Mouse (Mus musculus) MEL (cell line): ENCODE results near the gene Pip4k2c. TPM values are rescaled to one million over a fixed set of nuclear protein-coding genes. Genes with fewer than 3 reads are reported as not detected.

Source experiments
- DNase-seq: peaks from one replicate; pipeline ENCODE4 v3.0.0; 2011; ENCODE audit warnings: low read depth, low spot score
- H3K27ac ChIP-seq: 2 replicates; pipeline ENCODE4 v1.5.1; 2012; ENCODE audit warnings: low read depth, mild to moderate bottlenecking, control low read depth, low read length, moderate library complexity; ENCODE audit not compliant: control insufficient read depth
- H3K27me3 ChIP-seq, 2 experiments: fragments of 150-350 bp in 1 of 2; sonication (generic) in 1 of 2; 2 replicates each; pipeline ENCODE4 v1.6.1; 2012; ENCODE audit warnings: low read length in 2 of 2, mild to moderate bottlenecking in 2 of 2, improper control_type of control experiment in 1 of 2, moderate library complexity in 1 of 2; ENCODE audit not compliant: insufficient read depth in 2 of 2, control insufficient read depth in 1 of 2
- H3K36me3 ChIP-seq, 2 experiments: 2 replicates each; pipeline ENCODE4 v1.6.1; 2012 to 2014; ENCODE audit warnings: low read length in 2 of 2, improper control_type of control experiment in 1 of 2, inconsistent platforms in 1 of 2, mild to moderate bottlenecking in 1 of 2; ENCODE audit not compliant: insufficient read depth in 2 of 2, control insufficient read depth in 1 of 2
- H3K4me1 ChIP-seq, 2 experiments: fragments of 150-350 bp in 1 of 2; sonication (generic) in 1 of 2; 2 replicates each; pipeline ENCODE4 v1.6.1; 2012; ENCODE audit warnings: low read length in 2 of 2, improper control_type of control experiment in 1 of 2, mild to moderate bottlenecking in 1 of 2; ENCODE audit not compliant: insufficient read depth in 2 of 2, control insufficient read depth in 1 of 2
- H3K4me3 ChIP-seq, 2 experiments: fragments of 150-350 bp in 1 of 2; sonication (generic) in 1 of 2; 2 replicates each; pipeline ENCODE4 v1.5.1; 2012; ENCODE audit warnings: low read depth in 2 of 2, low read length in 2 of 2, mild to moderate bottlenecking in 2 of 2, moderate library complexity in 2 of 2, control low read depth in 1 of 2, improper control_type of control experiment in 1 of 2; ENCODE audit not compliant: control insufficient read depth in 1 of 2, insufficient read depth in 1 of 2
- H3K79me2 ChIP-seq: 2 replicates; pipeline ENCODE4 v1.6.1; 2012; ENCODE audit warnings: mild to moderate bottlenecking, low read length, moderate library complexity; ENCODE audit not compliant: control insufficient read depth, poor library complexity, insufficient read depth
- H3K9ac ChIP-seq: 2 replicates; pipeline ENCODE4 v1.6.1; 2012; ENCODE audit warnings: low read depth, mild to moderate bottlenecking, control low read depth, low read length, moderate library complexity; ENCODE audit not compliant: control insufficient read depth, poor library complexity, severe bottlenecking
- H3K9me3 ChIP-seq: fragments of 150-350 bp; sonication (generic); replicated peaks from 2 replicates; pipeline ENCODE4 v1.6.1; 2012; ENCODE audit warnings: mild to moderate bottlenecking, low read length, improper control_type of control experiment, moderate library complexity; ENCODE audit not compliant: insufficient read depth
- BHLHE40 ChIP-seq: IDR thresholded peaks from 2 replicates; pipeline ENCODE4 v1.6.1; 2012; ENCODE audit warnings: low read depth, mild to moderate bottlenecking, inconsistent platforms, low read length, improper control_type of control experiment, borderline replicate concordance
- ELF1 ChIP-seq: IDR thresholded peaks from 2 replicates; pipeline ENCODE4 v1.6.1; 2014; ENCODE audit warnings: low read depth, mild to moderate bottlenecking, inconsistent platforms, low read length, improper control_type of control experiment, moderate library complexity
- GATA1 ChIP-seq: IDR thresholded peaks from 2 replicates; pipeline ENCODE4 v1.6.1; 2011; ENCODE audit warnings: low read depth, low read length, improper control_type of control experiment
- HCFC1 ChIP-seq: IDR thresholded peaks from 2 replicates; pipeline ENCODE4 v1.6.1; 2012; ENCODE audit warnings: low read depth, mild to moderate bottlenecking, inconsistent platforms, low read length, improper control_type of control experiment, moderate library complexity
- KAT2A ChIP-seq: conservative IDR thresholded peaks from 2 replicates; pipeline ENCODE4 v1.6.1; 2012; ENCODE audit warnings: low read depth, low read length, improper control_type of control experiment, inconsistent platforms
- MAX ChIP-seq: IDR thresholded peaks from 2 replicates; pipeline ENCODE4 v1.6.1; 2011; ENCODE audit warnings: low read length, improper control_type of control experiment
- MAZ ChIP-seq: IDR thresholded peaks from 2 replicates; pipeline ENCODE4 v1.6.1; 2012; ENCODE audit warnings: low read depth, mild to moderate bottlenecking, inconsistent platforms, low read length, improper control_type of control experiment
- MXI1 ChIP-seq: IDR thresholded peaks from 2 replicates; pipeline ENCODE4 v1.6.1; 2011; ENCODE audit warnings: mild to moderate bottlenecking, low read depth, low read length, improper control_type of control experiment
- POLR2A ChIP-seq, 2 experiments: IDR thresholded peaks; 2 replicates each; pipeline ENCODE4 v1.6.1; 2011 to 2012; ENCODE audit warnings: low read length in 2 of 2, mild to moderate bottlenecking in 2 of 2, control low read depth in 1 of 2, improper control_type of control experiment in 1 of 2, low read depth in 1 of 2, moderate library complexity in 1 of 2; ENCODE audit not compliant: control insufficient read depth in 1 of 2, insufficient read depth in 1 of 2, poor library complexity in 1 of 2
- POLR2AphosphoS2 ChIP-seq: IDR thresholded peaks from 2 replicates; pipeline ENCODE4 v1.6.1; 2011; ENCODE audit warnings: low read length, improper control_type of control experiment
- POLR2AphosphoS5 ChIP-seq: IDR thresholded peaks from 2 replicates; pipeline ENCODE4 v1.6.1; 2012; ENCODE audit warnings: low read depth, borderline replicate concordance, mild to moderate bottlenecking, inconsistent platforms, low read length, moderate library complexity, mixed read lengths
- SIN3A ChIP-seq: IDR thresholded peaks from 2 replicates; pipeline ENCODE4 v1.6.1; 2012; ENCODE audit warnings: low read length, improper control_type of control experiment, inconsistent platforms
- TBP ChIP-seq: IDR thresholded peaks from 2 replicates; pipeline ENCODE4 v1.8.0; 2011; ENCODE audit warnings: low read depth, low read length, improper control_type of control experiment
- TCF12 ChIP-seq: IDR thresholded peaks from 2 replicates; pipeline ENCODE4 v1.6.1; 2014; ENCODE audit warnings: low read depth, mild to moderate bottlenecking, inconsistent platforms, low read length, improper control_type of control experiment, moderate library complexity
- UBTF ChIP-seq: IDR thresholded peaks from 2 replicates; pipeline ENCODE4 v1.6.1; 2012; ENCODE audit warnings: low read depth, mild to moderate bottlenecking, inconsistent platforms, low read length, improper control_type of control experiment, moderate library complexity, borderline replicate concordance; ENCODE audit not compliant: insufficient read depth
- USF2 ChIP-seq, 2 experiments: IDR thresholded peaks; 2 replicates each; pipeline ENCODE4 v1.6.1; 2011 to 2012; ENCODE audit warnings: improper control_type of control experiment in 2 of 2, low read length in 2 of 2, borderline replicate concordance in 1 of 2, inconsistent platforms in 1 of 2, low read depth in 1 of 2, mild to moderate bottlenecking in 1 of 2; ENCODE audit not compliant: insufficient read depth in 1 of 2
- ZMIZ1 ChIP-seq: IDR thresholded peaks from 2 replicates; pipeline ENCODE4 v1.6.1; 2012; ENCODE audit warnings: low read depth, mild to moderate bottlenecking, inconsistent platforms, low read length, improper control_type of control experiment, moderate library complexity
- ZNF384 ChIP-seq: IDR thresholded peaks from 2 replicates; pipeline ENCODE4 v1.6.1; 2012; ENCODE audit warnings: low read depth, mild to moderate bottlenecking, inconsistent platforms, low read length, improper control_type of control experiment
- polyA plus RNA-seq, 2 experiments: library from polyadenylated mRNA; stranded (reverse) in 1 of 2; unstranded in 1 of 2; fragments of >175 nt in 1 of 2; fragments of >200 nt in 1 of 2; gene quantifications; 2 replicates each; pipeline versions ENCODE4 v1.2.1 to v1.2.4; 2012; ENCODE audit warnings: low replicate concordance in 2 of 2, low read depth in 1 of 2; ENCODE audit not compliant: insufficient read length in 2 of 2, insufficient read depth in 1 of 2, missing spikeins in 1 of 2
- total RNA-seq: library from RNA; depleted of rRNA; stranded (reverse); fragments of 300-350 nt; gene quantifications from 2 replicates; pipeline ENCODE4 v1.2.3, GENCODE M21; 2012

The Pip4k2c gene
- total and polyA plus RNA-seq, 3 experiments, result 31.9 to 58.2 TPM; not detected in 1

- Histone ChIP-seq H3K79me2 (no peaks in the 10 kb centered on the region), H3K27me3 (no peaks in the 10 kb centered on the region), H3K27ac (no peak within 1 kb of the TSS), H3K9ac (no peak within 1 kb of the TSS), H3K4me3 (no peak within 1 kb of the TSS), H3K4me1 (peaks cover 0 to 15% of the 10 kb centered on the region in 2 experiments; a peak in 3 of 4 replicates), H3K9me3 (no peaks in the 10 kb centered on the region), H3K36me3 (peaks cover 0 to 4% of the 10 kb centered on the region in 2 experiments; a peak in 2 of 4 replicates)
- no peak for DNase-seq
- no peak for TF ChIP-seq GATA1
- TF ChIP-seq KAT2A, result no peak
- TF ChIP-seq ZNF384, result no peak
- no peak for TF ChIP-seq TBP
- no peak for TF ChIP-seq SIN3A
- no peak for TF ChIP-seq MXI1
- TF ChIP-seq ZMIZ1, result no peak
- TF ChIP-seq POLR2AphosphoS5, result no peak
- TF ChIP-seq HCFC1, result no peak
- no peak for TF ChIP-seq TCF12
- no peak for TF ChIP-seq POLR2A (IDR thresholded peaks at IDR 0.05; ENCODE audit: control insufficient read depth in 1 of 2, insufficient read depth in 1 of 2, low read depth in 1 of 2, low read length in 2 of 2, poor library complexity in 1 of 2)
- TF ChIP-seq USF2 (IDR thresholded peaks at IDR 0.05; ENCODE audit: borderline replicate concordance in 1 of 2, insufficient read depth in 1 of 2, low read depth in 1 of 2, low read length in 2 of 2), result no peak
- TF ChIP-seq BHLHE40, result no peak
- TF ChIP-seq ELF1, result no peak
- TF ChIP-seq POLR2AphosphoS2, result no peak
- no peak for TF ChIP-seq UBTF
These were observed 31.3 kb downstream of the Pip4k2c start, which contains the start of gene Slc26a10 for GRCm38 (mm10) chr10:127179871-127180694. Slc26a10 (minus strand) TSS chr10:127180645.

DNA sequence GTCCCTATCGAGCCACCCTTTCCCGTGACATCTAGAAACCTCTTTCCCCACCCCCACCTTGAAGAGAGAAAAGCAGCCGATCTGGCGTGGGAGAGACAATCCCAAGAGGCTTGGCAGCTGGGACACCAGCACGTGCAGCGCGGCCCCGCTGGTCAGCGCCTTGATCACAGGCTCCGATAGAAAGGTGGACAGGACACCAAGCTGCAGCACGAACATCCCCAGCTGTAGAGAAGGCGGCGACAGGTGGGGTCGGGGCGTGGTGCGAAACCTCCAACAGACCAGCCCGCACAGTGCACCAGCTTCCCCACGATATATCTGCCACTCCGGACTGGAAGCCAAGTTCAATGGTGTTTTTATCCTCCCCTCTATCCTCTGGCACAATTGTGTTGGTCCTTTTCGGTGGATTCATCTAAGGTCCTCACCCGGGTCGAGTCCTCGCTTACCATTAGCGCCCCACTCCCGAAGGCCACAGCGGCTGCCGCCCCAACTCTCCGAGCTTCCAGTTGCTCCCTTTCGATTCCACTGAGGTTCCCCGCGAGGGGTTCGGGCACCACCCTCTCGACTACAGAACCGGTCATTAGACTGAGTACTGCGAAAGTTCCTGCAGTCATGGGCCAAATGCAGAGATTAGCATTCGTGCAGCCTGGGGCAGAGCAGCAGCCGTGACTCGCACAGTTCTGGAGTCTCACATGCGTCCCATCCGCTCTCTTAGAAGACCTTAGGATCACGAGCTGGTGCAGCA is 32.9 kb downstream of the Pip4k2c start:
- Histone ChIP-seq H3K9ac (no peak overlapping the region), H3K4me1 (peaks cover 0 to 15% of the 10 kb centered on the region in 2 experiments; a peak in 3 of 4 replicates), H3K4me3 (no peak overlapping the region)

More for the DNA sequence above, 32.9 kb downstream of the Pip4k2c start:
- no peak overlapping the region for H3K27ac ChIP-seq
- no peaks in the 10 kb centered on the region for H3K79me2 ChIP-seq
- no peaks in the 10 kb centered on the region for H3K27me3 ChIP-seq
- no peak for DNase-seq
- peaks cover 0 to 4% of the 10 kb centered on the region in 2 experiments; a peak in 2 of 4 replicates for H3K36me3 ChIP-seq
- TF ChIP-seq USF2 (IDR thresholded peaks at IDR 0.05; ENCODE audit: borderline replicate concordance in 1 of 2, insufficient read depth in 1 of 2, low read depth in 1 of 2, low read length in 2 of 2) (no peak), UBTF (no peak), MAX (no peak), MAZ (no peak)
- H3K9me3 ChIP-seq, result no peaks in the 10 kb centered on the region
